Mouse (Mus musculus) forebrain, embryonic 12.5 days (tissue): ENCODE data around the gene Ifi211. TPM values are rescaled to one million over a fixed set of nuclear protein-coding genes. Genes with fewer than 3 reads are reported as not detected.
"Not testable (repeated sequence)": the region's sequence is repeated elsewhere in the genome, so short reads cannot be mapped to it uniquely, and the experiment has no call there.

Experiments used
- ATAC-seq: fragments of 200-750 bp; cut with Nextera tagmentation; 2 replicates; pipeline ENCODE4 v1.8.0; 2017; ENCODE audit warnings: moderate TSS enrichment; ENCODE audit not compliant: low FRiP score
- H3K27ac ChIP-seq: fragments of 300-500 bp; sonication (generic); 2 replicates; pipeline ENCODE4 v1.5.1; 2016; ENCODE audit warnings: mild to moderate bottlenecking
- H3K27me3 ChIP-seq: fragments of 300-500 bp; sonication (generic); 2 replicates; pipeline ENCODE4 v1.6.1; 2016; ENCODE audit warnings: mild to moderate bottlenecking
- H3K36me3 ChIP-seq: fragments of 300-500 bp; sonication (generic); replicated peaks from 2 replicates; pipeline ENCODE4 v1.6.1; 2016; ENCODE audit warnings: mild to moderate bottlenecking
- H3K4me1 ChIP-seq: fragments of 300-500 bp; sonication (generic); 2 replicates; pipeline ENCODE4 v1.6.1; 2016
- H3K4me2 ChIP-seq: fragments of 300-500 bp; sonication (generic); 2 replicates; pipeline ENCODE4 v1.6.1; 2016; ENCODE audit warnings: mild to moderate bottlenecking, moderate library complexity
- H3K4me3 ChIP-seq: fragments of 300-500 bp; sonication (generic); replicated peaks from 2 replicates; pipeline ENCODE4 v1.5.1; 2016; ENCODE audit warnings: mild to moderate bottlenecking
- H3K9ac ChIP-seq: fragments of 300-500 bp; sonication (generic); 2 replicates; pipeline ENCODE4 v1.6.1; 2016; ENCODE audit warnings: mild to moderate bottlenecking
- H3K9me3 ChIP-seq: fragments of 300-500 bp; sonication (generic); 2 replicates; pipeline ENCODE4 v1.6.1; 2016
- WGBS: fragments of 180-500 bp; shearing (Covaris S2); methylation state at CpG from one replicate; pipeline ENCODE4 v1.1.7; 2016; 5-methylcytosine and 5-hydroxymethylcytosine counted together
- polyA plus RNA-seq: library from polyadenylated mRNA; unstranded; fragments of >200 nt; fragmentation: Nextera tagmentation; extraction: Ambion mirVana; gene quantifications from 2 replicates; pipeline ENCODE4 v1.2.1, GENCODE M21; 2016

Ifi211 gene
- polyA plus RNA-seq, 1 experiment from 2014 or later, result 0.13 TPM

- H3K27me3 ChIP-seq, H3K27ac ChIP-seq, H3K36me3 ChIP-seq, H3K4me3 ChIP-seq, ATAC-seq, H3K9ac ChIP-seq, H3K4me2 ChIP-seq, H3K4me1 ChIP-seq, H3K9me3 ChIP-seq: not testable (repeated sequence)
Observed at GRCm38 (mm10) chr1:173853711-173854110, 59.1 kb downstream of the Ifi211 start.

DNA sequence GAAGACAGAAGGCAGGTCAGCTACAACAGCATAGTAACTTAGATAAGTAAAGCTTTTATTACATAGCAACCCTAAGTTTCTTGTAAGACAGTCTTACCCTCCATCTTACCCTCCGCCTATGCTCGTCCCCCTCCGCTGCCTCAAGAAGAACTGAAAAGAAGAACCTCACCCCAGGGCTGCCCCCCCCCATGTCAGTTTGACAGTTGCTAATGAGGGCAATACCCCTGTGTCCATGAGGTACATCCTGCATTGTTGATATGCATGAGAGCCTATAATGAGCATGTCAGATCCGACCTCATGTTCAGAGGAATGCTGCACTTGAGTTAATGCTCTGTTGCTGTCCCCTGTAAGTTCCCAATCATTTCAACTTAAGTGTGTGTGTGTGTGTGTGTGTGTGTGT is 60.0 kb downstream of the Ifi211 start:
- H3K27me3 ChIP-seq, H3K9me3 ChIP-seq, H3K36me3 ChIP-seq, H3K4me2 ChIP-seq, H3K4me1 ChIP-seq, ATAC-seq, H3K4me3 ChIP-seq, H3K27ac ChIP-seq, H3K9ac ChIP-seq: not testable (repeated sequence)
- 77% methylated on average over 4 of the region's 4 CpGs for WGBS

Other genes with a start within 250 kb of the Ifi211 start
- gene Ifi208, start 239.4 kb downstream of the Ifi211 start, polyA plus RNA-seq, result not detected in 2 replicates
- 0.18 and 0.33 TPM in 2 replicates for gene Ifi207, start 171.3 kb downstream of the Ifi211 start, polyA plus RNA-seq
- 0.36 and 0.72 TPM in 2 replicates for gene Ifi204, start 146.1 kb downstream of the Ifi211 start, polyA plus RNA-seq
- 0.35 and 0.36 TPM in 2 replicates for gene Mndal, start 29.4 kb upstream of the Ifi211 start, polyA plus RNA-seq
- gene Ifi203, start 29.6 kb upstream of the Ifi211 start, polyA plus RNA-seq, result 0.17 and 0.21 TPM in 2 replicates
- not detected in 2 replicates for gene Ifi202b, start 69.7 kb upstream of the Ifi211 start, polyA plus RNA-seq
- not detected in 2 replicates for gene Ifi205, start 118.8 kb upstream of the Ifi211 start, polyA plus RNA-seq
- 0.08 TPM in 1 of 2 replicates, not detected in the other for gene Olfr433, start 127.7 kb upstream of the Ifi211 start, polyA plus RNA-seq
- not detected in 2 replicates for gene Olfr432, start 136.2 kb upstream of the Ifi211 start, polyA plus RNA-seq
- gene Olfr430, start 153.6 kb upstream of the Ifi211 start, polyA plus RNA-seq, result 0.21 TPM in 1 of 2 replicates, not detected in the other
- not detected in 2 replicates for gene Olfr429, start 171.3 kb upstream of the Ifi211 start, polyA plus RNA-seq
- gene Olfr427, start 183.8 kb upstream of the Ifi211 start, polyA plus RNA-seq, result not detected in 2 replicates
- gene Olfr231, start 208.1 kb upstream of the Ifi211 start, polyA plus RNA-seq, result 0.95 and 0.99 TPM in 2 replicates
- gene Olfr424, start 218.5 kb upstream of the Ifi211 start, polyA plus RNA-seq, result 0.12 TPM in 1 of 2 replicates, not detected in the other
- not detected in 2 replicates for gene Olfr420, start 242.6 kb upstream of the Ifi211 start, polyA plus RNA-seq